Mouse (Mus musculus) lung, postnatal 0 days (tissue): ENCODE data around the gene Pm20d1. TPM values are rescaled to one million over a fixed set of nuclear protein-coding genes. Genes with fewer than 3 reads are reported as not detected.

Source experiments
- ATAC-seq: fragments of 200-750 bp; cut with Nextera tagmentation; 2 replicates; pipeline ENCODE4 v1.8.0; 2017; ENCODE audit warnings: moderate library complexity
- DNase-seq: peaks from one replicate; pipeline ENCODE4 v3.0.0-alpha.2; 2016; ENCODE audit warnings: low spot score
- H3K27ac ChIP-seq: fragments of 300-500 bp; sonication (generic); 2 replicates; pipeline ENCODE4 v1.5.1; 2014; ENCODE audit warnings: antibody characterized with exemption, mild to moderate bottlenecking, low read length, mixed read lengths
- H3K27me3 ChIP-seq: fragments of 300-500 bp; sonication (generic); replicated peaks from 2 replicates; pipeline ENCODE4 v1.6.1; 2014; ENCODE audit warnings: low read length, mixed read lengths; ENCODE audit not compliant: insufficient read depth
- H3K36me3 ChIP-seq: fragments of 300-500 bp; sonication (generic); 2 replicates; pipeline ENCODE4 v1.6.1; 2014; ENCODE audit warnings: low read length, mixed read lengths; ENCODE audit not compliant: insufficient read depth
- H3K4me1 ChIP-seq: fragments of 300-500 bp; sonication (generic); 2 replicates; pipeline ENCODE4 v1.6.1; 2014; ENCODE audit warnings: antibody characterized with exemption, low read depth, low read length, mixed read lengths; ENCODE audit not compliant: insufficient read depth
- H3K4me2 ChIP-seq: fragments of 300-500 bp; sonication (generic); replicated peaks from 2 replicates; pipeline ENCODE4 v1.6.1; 2014; ENCODE audit warnings: low read depth, mild to moderate bottlenecking, low read length, moderate library complexity, mixed read lengths
- H3K4me3 ChIP-seq: fragments of 300-500 bp; sonication (generic); 2 replicates; pipeline ENCODE4 v1.5.1; 2014; ENCODE audit warnings: low read depth, low read length
- H3K9ac ChIP-seq: fragments of 300-500 bp; sonication (generic); replicated peaks from 2 replicates; pipeline ENCODE4 v1.6.1; 2014; ENCODE audit warnings: low read depth, mild to moderate bottlenecking
- H3K9me3 ChIP-seq: fragments of 300-500 bp; sonication (generic); 2 replicates; pipeline ENCODE4 v1.6.1; 2016; ENCODE audit warnings: low read length, mixed read lengths
- CTCF ChIP-seq: IDR thresholded peaks from 2 replicates; pipeline ENCODE4 v1.5.1; 2016; ENCODE audit warnings: antibody characterized with exemption, mild to moderate bottlenecking
- EP300 ChIP-seq: IDR thresholded peaks from 2 replicates; pipeline ENCODE4 v1.6.1; 2016; ENCODE audit warnings: antibody characterized with exemption, mild to moderate bottlenecking, control low read depth
- WGBS: fragments of 180-500 bp; shearing (Covaris S2); extraction: QIAGEN DNeasy Blood & Tissue Kit; methylation state at CpG from one replicate; pipeline ENCODE4 v1.1.7; 2014; 5-methylcytosine and 5-hydroxymethylcytosine counted together
- polyA plus RNA-seq: library from polyadenylated mRNA; unstranded; fragments of >200 nt; fragmentation: Nextera tagmentation; extraction: Ambion mirVana; gene quantifications from 2 replicates; pipeline ENCODE4 v1.2.1, GENCODE M21; 2015

The Pm20d1 gene
- polyA plus RNA-seq, 1 experiment from 2014 or later, result 1.6 TPM

GRCm38 (mm10) chr1:131751891-131752311 lies 45.3 kb upstream of the Pm20d1 start:
- no peaks in the 10 kb centered on the region for H3K36me3 ChIP-seq
- DNase-seq, result peak; percentile 61
- 0 out of 2 replicates have a peak overlapping the region, but pooled peaks have one; percentile 9 for H3K27ac ChIP-seq
- no peaks in the 10 kb centered on the region for H3K27me3 ChIP-seq
- H3K4me2 ChIP-seq, result no peak overlapping the region
- no peak for ATAC-seq
- 34% methylated on average over 10 of the region's 10 CpGs for WGBS
- H3K4me1 ChIP-seq, result peaks cover 5% of the 10 kb centered on the region; the same call in 1 of the 2 replicates
- H3K9me3 ChIP-seq, result no peaks in the 10 kb centered on the region
- no peak overlapping the region for H3K9ac ChIP-seq
- no peak overlapping the region for H3K4me3 ChIP-seq
- TF ChIP-seq CTCF (no peak), EP300 (no peak)

DNA sequence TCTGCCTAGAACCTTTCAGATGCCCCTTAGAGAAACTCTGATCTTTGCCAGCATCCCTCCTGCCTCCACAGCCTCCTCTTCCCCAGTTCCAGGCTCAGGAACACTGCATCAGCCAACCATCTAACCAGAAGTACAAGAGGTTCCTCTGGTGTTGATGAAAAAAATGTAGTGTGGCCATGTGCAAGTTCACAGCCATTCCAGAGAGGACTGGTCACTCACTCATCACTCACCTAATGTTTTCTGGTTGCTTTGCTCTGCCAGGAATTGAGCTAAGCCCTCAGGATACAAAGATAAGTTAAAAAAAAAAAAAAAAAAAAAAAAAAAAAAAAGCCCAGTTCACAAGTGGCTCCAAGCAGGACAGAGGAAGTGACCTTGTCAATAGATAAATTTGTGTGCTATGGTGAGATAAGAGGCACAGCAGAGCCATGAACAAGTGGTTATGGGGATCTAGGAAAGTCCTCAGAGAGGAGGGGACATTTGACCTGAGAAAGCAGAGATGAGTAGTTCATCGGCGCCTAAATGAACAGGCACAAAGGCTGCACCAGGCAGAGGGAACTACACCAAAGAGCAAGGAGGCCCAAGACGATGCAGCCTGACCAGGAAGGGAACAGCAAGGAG lies 42.9 kb upstream of the Pm20d1 start:
- ATAC-seq, result no peak
- Histone ChIP-seq H3K36me3 (no peaks in the 10 kb centered on the region), H3K9ac (no peak overlapping the region), H3K9me3 (no peaks in the 10 kb centered on the region), H3K4me2 (no peak overlapping the region), H3K27me3 (no peaks in the 10 kb centered on the region), H3K27ac (0 out of 2 replicates have a peak overlapping the region, but pooled peaks have one; percentile 12), H3K4me1 (peaks cover 5% of the 10 kb centered on the region; the same call in 1 of the 2 replicates), H3K4me3 (no peak overlapping the region)
- WGBS, result 36% methylated on average over 3 of the region's 3 CpGs
- TF ChIP-seq EP300, result no peak
- no peak for TF ChIP-seq CTCF
- DNase-seq, result no peak

GRCm38 (mm10) chr1:131754916-131755315 lies 42.3 kb upstream of the Pm20d1 start:
- no peaks in the 10 kb centered on the region for H3K27me3 ChIP-seq
- no peaks in the 10 kb centered on the region for H3K9me3 ChIP-seq
- 53% methylated on average over 4 of the region's 4 CpGs for WGBS
- peaks cover 6% of the 10 kb centered on the region; the same call in 1 of the 2 replicates for H3K4me1 ChIP-seq
- H3K4me2 ChIP-seq, result no peak overlapping the region
- peak; percentile 23 for ATAC-seq
- DNase-seq, result peak; percentile 62
- no peak overlapping the region for H3K4me3 ChIP-seq
- H3K9ac ChIP-seq, result no peak overlapping the region
- H3K36me3 ChIP-seq, result no peaks in the 10 kb centered on the region
- 0 out of 2 replicates have a peak overlapping the region, but pooled peaks have one; percentile 12 for H3K27ac ChIP-seq
- no peak for TF ChIP-seq EP300
- no peak for TF ChIP-seq CTCF

DNA sequence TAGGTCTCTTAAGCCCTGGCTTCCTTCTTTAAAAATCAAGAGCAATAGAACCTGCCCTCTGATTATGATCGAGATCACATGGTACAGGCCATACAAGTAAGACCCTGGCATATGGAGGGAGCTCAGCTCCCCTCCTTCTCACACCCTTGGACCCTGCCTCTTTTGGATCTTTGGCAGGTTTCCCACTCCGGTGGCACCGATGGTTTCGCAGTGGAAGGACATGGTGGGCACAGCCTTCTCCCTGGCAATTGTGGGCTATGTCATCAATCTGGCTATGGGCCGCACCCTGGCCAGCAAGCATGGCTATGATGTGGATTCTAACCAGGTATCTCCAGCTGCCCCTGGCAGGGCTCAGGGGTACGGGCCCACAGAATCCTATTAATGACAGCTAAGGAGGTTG lies 40.0 kb upstream of the Pm20d1 start:
- no peaks in the 10 kb centered on the region for H3K9me3 ChIP-seq
- WGBS, result 90% methylated on average over 6 of the region's 6 CpGs
- TF ChIP-seq EP300, result no peak
- TF ChIP-seq CTCF, result no peak
- H3K36me3 ChIP-seq, result no peaks in the 10 kb centered on the region
- H3K9ac ChIP-seq, result no peak overlapping the region
- peaks cover 10% of the 10 kb centered on the region; the same call in 1 of the 2 replicates for H3K4me1 ChIP-seq
- no peak for DNase-seq
- no peak overlapping the region for H3K4me3 ChIP-seq
- H3K27me3 ChIP-seq, result no peaks in the 10 kb centered on the region
- no peak for ATAC-seq
- no peak overlapping the region for H3K4me2 ChIP-seq
- H3K27ac ChIP-seq, result no peak overlapping the region

GRCm38 (mm10) chr1:131758796-131759195 lies 38.4 kb upstream of the Pm20d1 start:
- no peak for DNase-seq
- WGBS, result 86% methylated on average over 7 of the region's 7 CpGs
- TF ChIP-seq CTCF (no peak), EP300 (no peak)

GRCm38 (mm10) chr1:131759667-131760427 lies 37.3 kb upstream of the Pm20d1 start:
- H3K4me1 ChIP-seq, result peaks cover 10% of the 10 kb centered on the region; the same call in 1 of the 2 replicates
- no peak overlapping the region for H3K4me3 ChIP-seq
- TF ChIP-seq CTCF, result no peak
- no peak for TF ChIP-seq EP300
- no peak overlapping the region for H3K4me2 ChIP-seq
- no peaks in the 10 kb centered on the region for H3K36me3 ChIP-seq
- DNase-seq (peak; percentile 57), ATAC-seq (no peak)
- no peaks in the 10 kb centered on the region for H3K9me3 ChIP-seq
- 46% methylated on average over 9 of the region's 9 CpGs for WGBS
- no peaks in the 10 kb centered on the region for H3K27me3 ChIP-seq
- H3K9ac ChIP-seq, result no peak overlapping the region
- H3K27ac ChIP-seq, result no peak overlapping the region

More at GRCm38 (mm10) chr1:131758796-131759195, 38.4 kb upstream of the Pm20d1 start:
- Histone ChIP-seq H3K27ac (no peak overlapping the region), H3K27me3 (no peaks in the 10 kb centered on the region), H3K9me3 (no peaks in the 10 kb centered on the region), H3K4me2 (no peak overlapping the region), H3K4me3 (no peak overlapping the region), H3K36me3 (no peaks in the 10 kb centered on the region), H3K4me1 (peaks cover 10% of the 10 kb centered on the region; the same call in 1 of the 2 replicates), H3K9ac (no peak overlapping the region)
- no peak for ATAC-seq
